ENCODE assay signal across 27 mouse cellular contexts in genomic region chr9:74513887-74514286, GRCm38 (mm10).
"Had no signal": no experiment of that assay in that cellular context is flagged by ENCODE, and none has a peak within 500 bp of the region (broad histone marks: within the 10 kb centered on the region; RNA-seq: fewer than 3 reads in every experiment).

No protein-coding gene starts in this region.

- H3K9ac ChIP-seq: embryonic facial prominence, embryonic 12.5 days; embryonic facial prominence, embryonic 13.5 days; embryonic facial prominence, embryonic 15.5 days; forebrain, embryonic 12.5 days; forebrain, embryonic 13.5 days; forebrain, embryonic 15.5 days; forebrain, postnatal 0 days had no signal

- H3K27me3 ChIP-seq: embryonic facial prominence, embryonic 12.5 days; embryonic facial prominence, embryonic 13.5 days; embryonic facial prominence, embryonic 15.5 days; forebrain, embryonic 12.5 days; forebrain, embryonic 13.5 days; forebrain, embryonic 15.5 days had no signal

- H3K4me3 ChIP-seq: embryonic facial prominence, embryonic 10.5 days; embryonic facial prominence, embryonic 12.5 days; embryonic facial prominence, embryonic 13.5 days; embryonic facial prominence, embryonic 15.5 days; erythroblast, embryonic 14.5 days; forebrain, embryonic 10.5 days; forebrain, embryonic 12.5 days; forebrain, embryonic 13.5 days; forebrain, embryonic 15.5 days; gastrocnemius, adult 2 months; heart, adult 2 months had no signal

- ATAC-seq: forebrain, embryonic 13.5 days; forebrain, embryonic 14.5 days; forebrain, embryonic 15.5 days; forebrain, embryonic 16.5 days; forebrain, postnatal 0 days had no signal

- H3K27ac ChIP-seq: embryonic facial prominence, embryonic 10.5 days; embryonic facial prominence, embryonic 12.5 days; embryonic facial prominence, embryonic 13.5 days; embryonic facial prominence, embryonic 15.5 days; forebrain, embryonic 10.5 days; forebrain, embryonic 12.5 days; forebrain, embryonic 13.5 days; forebrain, embryonic 15.5 days; gastrocnemius, adult 2 months; heart, adult 2 months had no signal

- H3K4me1 ChIP-seq: embryonic facial prominence, embryonic 10.5 days; embryonic facial prominence, embryonic 12.5 days; embryonic facial prominence, embryonic 13.5 days; embryonic facial prominence, embryonic 15.5 days; forebrain, embryonic 10.5 days; forebrain, embryonic 12.5 days; forebrain, embryonic 13.5 days; forebrain, embryonic 15.5 days had no signal

- H3K36me3 ChIP-seq: embryonic facial prominence, embryonic 10.5 days; embryonic facial prominence, embryonic 12.5 days; embryonic facial prominence, embryonic 13.5 days; embryonic facial prominence, embryonic 15.5 days; forebrain, embryonic 10.5 days; forebrain, embryonic 12.5 days; forebrain, embryonic 15.5 days had no signal

- H3K9me3 ChIP-seq: embryonic facial prominence, embryonic 10.5 days; embryonic facial prominence, embryonic 12.5 days; embryonic facial prominence, embryonic 13.5 days; embryonic facial prominence, embryonic 15.5 days; forebrain, embryonic 10.5 days; forebrain, embryonic 12.5 days; forebrain, embryonic 13.5 days; forebrain, embryonic 15.5 days had no signal

- H3K4me2 ChIP-seq: embryonic facial prominence, embryonic 12.5 days; embryonic facial prominence, embryonic 13.5 days; embryonic facial prominence, embryonic 15.5 days; forebrain, embryonic 12.5 days; forebrain, embryonic 13.5 days; forebrain, embryonic 15.5 days had no signal

- DNase-seq: cerebellum, adult 9-10 months; cerebellum, adult 9-11 months; cerebellum, postnatal 10 days; cerebellum, postnatal 14 days; cerebellum, postnatal 25 days; cerebellum, postnatal 36 days; embryo, embryonic 11 days; forebrain, postnatal 0 days; gastrocnemius, adult 2 months; gastrocnemius, postnatal 10 days; gastrocnemius, postnatal 14 days; gastrocnemius, postnatal 25 days; gastrocnemius, postnatal 36 days; heart, adult 11 months; heart, adult 18-20 months; heart, adult 2 months had no signal
